Mouse (Mus musculus) ovary, postnatal 14 days (tissue): Measurements from ENCODE around the gene Cdk5rap3.

Experiments used
- DNase-seq: peaks from one replicate; pipeline ENCODE4 v3.0.0; 2022; ENCODE audit warnings: low spot score

Gene Cdk5rap3

GRCm38 (mm10) chr11:96933562-96934276 lies 17.4 kb upstream of the Cdk5rap3 start:
- DNase-seq: no peak

- no peak for DNase-seq
Observed at GRCm38 (mm10) chr11:96931327-96932062, 15.2 kb upstream of the Cdk5rap3 start.

- no peak for DNase-seq
Observed at GRCm38 (mm10) chr11:96929766-96930331, 13.6 kb upstream of the Cdk5rap3 start.

- DNase-seq: no peak
Observed at GRCm38 (mm10) chr11:96929096-96929765, 12.9 kb upstream of the Cdk5rap3 start.

- no peak for DNase-seq
Observed at GRCm38 (mm10) chr11:96928691-96929090, 12.4 kb upstream of the Cdk5rap3 start.

GRCm38 (mm10) chr11:96928088-96928487 lies 11.8 kb upstream of the Cdk5rap3 start, which contains the start of gene Prr15l:
Gene Prr15l, plus strand, starts transcription at chr11:96928104.
- DNase-seq: no peak

GRCm38 (mm10) chr11:96926587-96926986 lies 10.3 kb upstream of the Cdk5rap3 start:
- DNase-seq: no peak

GRCm38 (mm10) chr11:96925469-96926148 lies 9.3 kb upstream of the Cdk5rap3 start:
- no peak for DNase-seq

- DNase-seq: no peak
Observed at GRCm38 (mm10) chr11:96924861-96925260, 8.6 kb upstream of the Cdk5rap3 start.

GRCm38 (mm10) chr11:96919003-96919402 lies 2.7 kb upstream of the Cdk5rap3 start:
- no peak for DNase-seq

GRCm38 (mm10) chr11:96917415-96917814 lies 1.1 kb upstream of the Cdk5rap3 start:
- DNase-seq: no peak

- no peak for DNase-seq
Observed at GRCm38 (mm10) chr11:96916885-96917396, 645 bp upstream of the Cdk5rap3 start.

GRCm38 (mm10) chr11:96912682-96913081 lies 3.6 kb downstream of the Cdk5rap3 start:
- no peak for DNase-seq

GRCm38 (mm10) chr11:96910003-96910402 lies 6.3 kb downstream of the Cdk5rap3 start:
- DNase-seq: peak; percentile 77

- DNase-seq: no peak
Observed at GRCm38 (mm10) chr11:96908594-96908993, 7.7 kb downstream of the Cdk5rap3 start.

GRCm38 (mm10) chr11:96906431-96907161 lies 9.7 kb downstream of the Cdk5rap3 start:
- DNase-seq: no peak

GRCm38 (mm10) chr11:96902639-96903635 lies 13.4 kb downstream of the Cdk5rap3 start:
- DNase-seq: no peak

GRCm38 (mm10) chr11:96901332-96901731 lies 15.0 kb downstream of the Cdk5rap3 start:
- DNase-seq: no peak

- no peak for DNase-seq
Observed at GRCm38 (mm10) chr11:96899449-96900306, 16.6 kb downstream of the Cdk5rap3 start.
